In the genomic region with DNA sequence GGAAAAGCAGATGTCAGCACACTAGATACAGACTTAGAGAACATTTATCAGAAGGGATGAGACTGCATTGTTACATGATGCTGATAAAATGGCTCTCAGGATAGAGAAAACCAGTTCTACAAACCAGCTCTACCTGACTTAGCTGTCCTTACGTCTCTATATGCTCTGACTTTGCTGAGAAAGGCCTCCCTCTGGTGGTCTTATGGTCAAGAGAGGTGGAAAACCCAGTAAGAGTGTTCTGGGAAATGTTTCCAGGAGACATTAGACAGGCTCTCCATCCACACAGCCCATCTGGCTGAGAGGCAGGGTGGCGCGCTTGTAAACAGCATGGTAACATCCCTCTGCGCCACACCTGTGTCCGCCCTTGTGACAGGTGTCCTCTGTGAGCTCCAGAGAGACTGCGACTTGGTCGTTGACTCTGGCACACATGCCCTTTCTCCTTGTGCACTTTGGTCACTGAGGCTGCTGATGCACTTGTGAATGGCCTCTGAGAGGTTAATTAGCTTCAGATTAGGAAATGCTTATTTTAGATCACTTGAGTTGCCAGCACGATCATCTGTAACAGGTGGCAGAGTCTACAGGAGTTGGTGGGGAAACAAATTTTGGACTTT, we compare ENCODE assay signal across 39 mouse cellular contexts. TPM values are rescaled to one million over a fixed set of nuclear protein-coding genes. Genes with fewer than 3 reads are reported as not detected.
DNase-seq lines count a peak whose midpoint lies in the region; ATAC-seq and TF ChIP-seq lines count a peak whose summit lies in the region.
"Had no signal": no experiment of that assay in that cellular context is flagged by ENCODE, and none has a peak within 500 bp of the region (broad histone marks: within the 10 kb centered on the region; RNA-seq: fewer than 3 reads in every experiment).

No protein-coding gene starts in this region.

- no peak overlapping the region for H3K4me3 ChIP-seq in forebrain, postnatal 0 days (ENCODE audit: low read depth, low read length)
- no peak overlapping the region for H3K4me3 ChIP-seq in forebrain, embryonic 15.5 days
- H3K4me3 ChIP-seq in midbrain, postnatal 0 days (ENCODE audit: low read depth, low read length) = no peak overlapping the region
- no peak overlapping the region for H3K4me3 ChIP-seq in midbrain, embryonic 11.5 days (ENCODE audit: low read depth, low read length)
- no peak overlapping the region for H3K4me3 ChIP-seq in intestine, postnatal 0 days (ENCODE audit: low read depth, low read length)
- H3K4me3 ChIP-seq: embryonic facial prominence, embryonic 13.5 days; forebrain, embryonic 10.5 days; limb, embryonic 13.5 days; liver, embryonic 13.5 days; megakaryocyte, embryonic 14.5 days; midbrain, embryonic 13.5 days; neural tube, embryonic 15.5 days had no signal

- no peaks in the 10 kb centered on the region for H3K27me3 ChIP-seq in forebrain, postnatal 0 days (ENCODE audit: insufficient read depth, low read length)
- no peaks in the 10 kb centered on the region for H3K27me3 ChIP-seq in forebrain, embryonic 15.5 days
- H3K27me3 ChIP-seq in midbrain, postnatal 0 days (ENCODE audit: insufficient read depth, low read length) = no peaks in the 10 kb centered on the region
- no peaks in the 10 kb centered on the region for H3K27me3 ChIP-seq in midbrain, embryonic 11.5 days (ENCODE audit: control insufficient read depth, insufficient read depth, low read length)
- no peaks in the 10 kb centered on the region for H3K27me3 ChIP-seq in intestine, postnatal 0 days (replicated peaks; ENCODE audit: control insufficient read depth, insufficient read depth, low read length)
- H3K27me3 ChIP-seq: embryonic facial prominence, embryonic 13.5 days; limb, embryonic 13.5 days; liver, embryonic 13.5 days; midbrain, embryonic 13.5 days; neural tube, embryonic 15.5 days had no signal

- ATAC-seq in forebrain, postnatal 0 days = no peak
- no peak for ATAC-seq in forebrain, embryonic 15.5 days (replicated peaks)
- no peak for ATAC-seq in midbrain, postnatal 0 days (ENCODE audit: low FRiP score)
- ATAC-seq in midbrain, embryonic 11.5 days (ENCODE audit: low FRiP score) = no peak
- peak; percentile 82 for ATAC-seq in intestine, postnatal 0 days
- ATAC-seq: inflammation-experienced regulatory T-cells, adult 6 months; lung, postnatal 0 days; midbrain, embryonic 13.5 days had no signal

- H3K4me1 ChIP-seq in forebrain, postnatal 0 days (ENCODE audit: insufficient read depth) = no peaks in the 10 kb centered on the region
- H3K4me1 ChIP-seq in forebrain, embryonic 15.5 days = no peaks in the 10 kb centered on the region
- H3K4me1 ChIP-seq in midbrain, postnatal 0 days (ENCODE audit: insufficient read depth, low read length) = no peaks in the 10 kb centered on the region
- H3K4me1 ChIP-seq in midbrain, embryonic 11.5 days (ENCODE audit: control insufficient read depth, insufficient read depth, low read length) = no peaks in the 10 kb centered on the region
- peaks cover 9% of the 10 kb centered on the region; the same call in 1 of the 2 replicates for H3K4me1 ChIP-seq in intestine, postnatal 0 days (replicated peaks; ENCODE audit: control insufficient read depth, insufficient read depth, low read length)
- H3K4me1 ChIP-seq: embryonic facial prominence, embryonic 13.5 days; forebrain, embryonic 10.5 days; limb, embryonic 13.5 days; liver, embryonic 13.5 days; megakaryocyte, embryonic 14.5 days; midbrain, embryonic 13.5 days; neural tube, embryonic 15.5 days had no signal

- H3K4me2 ChIP-seq in forebrain, postnatal 0 days (ENCODE audit: low read depth) = no peak overlapping the region
- no peak overlapping the region for H3K4me2 ChIP-seq in forebrain, embryonic 15.5 days (replicated peaks)
- H3K4me2 ChIP-seq in midbrain, postnatal 0 days (ENCODE audit: low read depth, low read length, poor library complexity, severe bottlenecking) = no peak overlapping the region
- H3K4me2 ChIP-seq in midbrain, embryonic 11.5 days = no peak overlapping the region
- peak overlapping the region; percentile 37 for H3K4me2 ChIP-seq in intestine, postnatal 0 days (replicated peaks; ENCODE audit: low read depth)
- H3K4me2 ChIP-seq: embryonic facial prominence, embryonic 13.5 days; heart, embryonic 11.5 days; hindbrain, embryonic 14.5 days; limb, embryonic 13.5 days; liver, embryonic 13.5 days; midbrain, embryonic 13.5 days; neural tube, embryonic 15.5 days had no signal

- no peaks in the 10 kb centered on the region for H3K9me3 ChIP-seq in forebrain, postnatal 0 days (ENCODE audit: low read length)
- no peaks in the 10 kb centered on the region for H3K9me3 ChIP-seq in forebrain, embryonic 15.5 days
- H3K9me3 ChIP-seq in midbrain, postnatal 0 days (ENCODE audit: low read length) = no peaks in the 10 kb centered on the region
- H3K9me3 ChIP-seq in midbrain, embryonic 11.5 days (ENCODE audit: control insufficient read depth, low read length) = no peaks in the 10 kb centered on the region
- no peaks in the 10 kb centered on the region for H3K9me3 ChIP-seq in intestine, postnatal 0 days (ENCODE audit: control insufficient read depth)
- H3K9me3 ChIP-seq: embryonic facial prominence, embryonic 13.5 days; forebrain, embryonic 10.5 days; limb, embryonic 13.5 days; liver, embryonic 13.5 days; megakaryocyte, embryonic 14.5 days; midbrain, embryonic 13.5 days; neural tube, embryonic 15.5 days had no signal

- H3K9ac ChIP-seq in forebrain, postnatal 0 days = no peak overlapping the region
- no peak overlapping the region for H3K9ac ChIP-seq in forebrain, embryonic 15.5 days (replicated peaks)
- H3K9ac ChIP-seq in midbrain, postnatal 0 days (replicated peaks; ENCODE audit: low read length, poor library complexity, severe bottlenecking) = no peak overlapping the region
- no peak overlapping the region for H3K9ac ChIP-seq in midbrain, embryonic 11.5 days (ENCODE audit: low read length)
- H3K9ac ChIP-seq in intestine, postnatal 0 days (ENCODE audit: low read depth, low read length) = no peak overlapping the region
- H3K9ac ChIP-seq: embryonic facial prominence, embryonic 13.5 days; hindbrain, embryonic 14.5 days; limb, embryonic 13.5 days; liver, embryonic 13.5 days; midbrain, embryonic 13.5 days; neural tube, embryonic 15.5 days had no signal

- TF ChIP-seq CTCF in forebrain, postnatal 0 days (IDR thresholded peaks at IDR 0.05; ENCODE audit: low read depth) = 0 out of 2 replicates have a peak, but pooled peaks have one; percentile 14
- peak; percentile 33 for TF ChIP-seq CTCF in midbrain, postnatal 0 days (IDR thresholded peaks at IDR 0.05)
- TF ChIP-seq CTCF in intestine, postnatal 0 days (IDR thresholded peaks at IDR 0.05; ENCODE audit: low read depth) = peak; percentile 66

- DNase-seq in forebrain, postnatal 0 days = no peak
- DNase-seq in midbrain, postnatal 0 days (ENCODE audit: low spot score) = no peak
- no peak for DNase-seq in midbrain, embryonic 11.5 days (ENCODE audit: low spot score, missing footprints)
- no peak for DNase-seq in cerebellum, postnatal 14 days
- DNase-seq in embryo, embryonic 11 days = no peak
- no peak for DNase-seq in adrenal gland, postnatal 36 days
- DNase-seq: adrenal gland, postnatal 10 days; cerebellum, adult 11 months; cerebellum, adult 9-10 months; gastrocnemius, postnatal 14 days; heart, postnatal 4 days; kidney, adult 9 months; kidney, postnatal 14 days; liver, embryonic 13.5 days; lung, adult 18-20 months; lung, postnatal 4 days; right cerebral cortex, postnatal 25 days; spleen, adult 18-20 months; thymus, adult 2 months; thymus, postnatal 36 days had no signal

- no peaks in the 10 kb centered on the region for H3K36me3 ChIP-seq in forebrain, postnatal 0 days (ENCODE audit: insufficient read depth)
- no peaks in the 10 kb centered on the region for H3K36me3 ChIP-seq in forebrain, embryonic 15.5 days
- no peaks in the 10 kb centered on the region for H3K36me3 ChIP-seq in midbrain, postnatal 0 days (ENCODE audit: insufficient read depth, low read length)
- no peaks in the 10 kb centered on the region for H3K36me3 ChIP-seq in midbrain, embryonic 11.5 days (ENCODE audit: control insufficient read depth, insufficient read depth, low read length)
- no peaks in the 10 kb centered on the region for H3K36me3 ChIP-seq in intestine, postnatal 0 days (ENCODE audit: control insufficient read depth, insufficient read depth)
- H3K36me3 ChIP-seq: embryonic facial prominence, embryonic 13.5 days; forebrain, embryonic 10.5 days; limb, embryonic 13.5 days; liver, embryonic 13.5 days; midbrain, embryonic 13.5 days; neural tube, embryonic 15.5 days had no signal

- H3K27ac ChIP-seq in forebrain, postnatal 0 days (ENCODE audit: low read depth, low read length) = no peak overlapping the region
- no peak overlapping the region for H3K27ac ChIP-seq in forebrain, embryonic 15.5 days (replicated peaks)
- H3K27ac ChIP-seq in midbrain, postnatal 0 days (ENCODE audit: low read depth, low read length) = no peak overlapping the region
- H3K27ac ChIP-seq in midbrain, embryonic 11.5 days (ENCODE audit: low read depth, low read length) = no peak overlapping the region
- peak overlapping the region; percentile 76; the same call in 1 of the 2 replicates for H3K27ac ChIP-seq in intestine, postnatal 0 days (ENCODE audit: low read depth, low read length)
- H3K27ac ChIP-seq: embryonic facial prominence, embryonic 13.5 days; forebrain, embryonic 10.5 days; hindbrain, embryonic 14.5 days; limb, embryonic 13.5 days; liver, embryonic 13.5 days; midbrain, embryonic 13.5 days; neural tube, embryonic 15.5 days had no signal

- WGBS in forebrain, postnatal 0 days = 91% methylated on average over 8 of the region's 8 CpGs
- WGBS in forebrain, embryonic 15.5 days = 89% methylated on average over 8 of the region's 8 CpGs
- 92% methylated on average over 8 of the region's 8 CpGs for WGBS in midbrain, postnatal 0 days
- WGBS in midbrain, embryonic 11.5 days = 90% methylated on average over 8 of the region's 8 CpGs
- 35% methylated on average over 8 of the region's 8 CpGs for WGBS in intestine, postnatal 0 days

RNA-seq across cellular contexts. Expression of a gene that starts 16.1 kb away (rescaled TPM):
- not detected in 2 replicates for total RNA-seq in forebrain, postnatal 0 days (2014; rRNA removed)
- polyA plus RNA-seq in forebrain, postnatal 0 days (2015; fragmentation: Nextera tagmentation; extraction: Ambion mirVana) = not detected in 2 replicates
- not detected in 2 replicates for polyA plus RNA-seq in forebrain, embryonic 15.5 days (2015; fragmentation: Nextera tagmentation; extraction: Ambion mirVana)
- total RNA-seq in midbrain, postnatal 0 days (2014; rRNA removed) = not detected in 2 replicates
- not detected in 2 replicates for polyA plus RNA-seq in midbrain, postnatal 0 days (2015; fragmentation: Nextera tagmentation; extraction: Ambion mirVana)
- polyA plus RNA-seq in midbrain, embryonic 11.5 days (2014; fragmentation: Nextera tagmentation; extraction: Ambion mirVana) = not detected in 2 replicates
- polyA plus RNA-seq in intestine, postnatal 0 days (2015; fragmentation: Nextera tagmentation; extraction: Ambion mirVana) = 14,903 and 15,973 TPM in 2 replicates
- not detected for total RNA-seq in adrenal gland, postnatal 36 days (2021)
- total RNA-seq: gastrocnemius, postnatal 14 days; granulocyte monocyte progenitor cell, adult 5-6 weeks; heart, postnatal 4 days; layer of hippocampus, adult 8-10 months; layer of hippocampus, postnatal 25 days; left cerebral cortex, adult 8-10 months; left cerebral cortex, postnatal 36 days; monocyte, adult 5-6 weeks had no signal
- polyA plus RNA-seq: embryonic facial prominence, embryonic 13.5 days; forebrain, embryonic 10.5 days; hindbrain, embryonic 14.5 days; inflammation-experienced regulatory T-cells, adult 6 months; midbrain, embryonic 13.5 days; neural tube, embryonic 15.5 days had no signal

RNA-seq across cellular contexts. Expression of a gene that starts 40.4 kb away (rescaled TPM):
- not detected in 2 replicates for total RNA-seq in forebrain, postnatal 0 days (2014; rRNA removed)
- polyA plus RNA-seq in forebrain, postnatal 0 days (2015; fragmentation: Nextera tagmentation; extraction: Ambion mirVana) = not detected in 2 replicates
- not detected in 2 replicates for polyA plus RNA-seq in forebrain, embryonic 15.5 days (2015; fragmentation: Nextera tagmentation; extraction: Ambion mirVana)
- not detected in 2 replicates for total RNA-seq in midbrain, postnatal 0 days (2014; rRNA removed)
- not detected in 2 replicates for polyA plus RNA-seq in midbrain, postnatal 0 days (2015; fragmentation: Nextera tagmentation; extraction: Ambion mirVana)
- not detected in 2 replicates for polyA plus RNA-seq in midbrain, embryonic 11.5 days (2014; fragmentation: Nextera tagmentation; extraction: Ambion mirVana)
- polyA plus RNA-seq in intestine, postnatal 0 days (2015; fragmentation: Nextera tagmentation; extraction: Ambion mirVana) = not detected in 2 replicates
- not detected for total RNA-seq in adrenal gland, postnatal 36 days (2021)
- total RNA-seq: adrenal gland, postnatal 10 days; gastrocnemius, postnatal 14 days; granulocyte monocyte progenitor cell, adult 5-6 weeks; heart, postnatal 4 days; layer of hippocampus, adult 8-10 months; layer of hippocampus, postnatal 25 days; left cerebral cortex, adult 8-10 months; left cerebral cortex, postnatal 36 days; monocyte, adult 5-6 weeks had no signal
- polyA plus RNA-seq: embryonic facial prominence, embryonic 13.5 days; forebrain, embryonic 10.5 days; heart, embryonic 11.5 days; heart, embryonic 16.5 days; hindbrain, embryonic 14.5 days; inflammation-experienced regulatory T-cells, adult 6 months; limb, embryonic 13.5 days; liver, embryonic 13.5 days; lung, postnatal 0 days; midbrain, embryonic 13.5 days; neural tube, embryonic 15.5 days; thymus, adult 2 months had no signal

RNA-seq across cellular contexts. Expression of a gene that starts 45.2 kb away (rescaled TPM):
- 27.4 and 33.2 TPM in 2 replicates for total RNA-seq in forebrain, postnatal 0 days (2014; rRNA removed)
- 94.9 and 109 TPM in 2 replicates for polyA plus RNA-seq in forebrain, postnatal 0 days (2015; fragmentation: Nextera tagmentation; extraction: Ambion mirVana)
- 90.1 and 95.4 TPM in 2 replicates for polyA plus RNA-seq in forebrain, embryonic 15.5 days (2015; fragmentation: Nextera tagmentation; extraction: Ambion mirVana)
- total RNA-seq in midbrain, postnatal 0 days (2014; rRNA removed) = 21.9 and 32.3 TPM in 2 replicates
- 90.8 and 94.5 TPM in 2 replicates for polyA plus RNA-seq in midbrain, postnatal 0 days (2015; fragmentation: Nextera tagmentation; extraction: Ambion mirVana)
- 95.8 and 97.9 TPM in 2 replicates for polyA plus RNA-seq in midbrain, embryonic 11.5 days (2014; fragmentation: Nextera tagmentation; extraction: Ambion mirVana)
- polyA plus RNA-seq in intestine, postnatal 0 days (2015; fragmentation: Nextera tagmentation; extraction: Ambion mirVana) = 222 and 229 TPM in 2 replicates
- 10 to 100 TPM; 53.3 to 58.0 TPM for total RNA-seq in adrenal gland, postnatal 36 days (2021)

Comparison
In these comparisons a context has a peak if more than half of its experiments do, and no peak if none do; other contexts are left out.
1. CTCF ChIP-seq: peak in every context shown above with its lines; median percentile 66 in intestine, postnatal 0 days; 33 in midbrain, postnatal 0 days; 14 in forebrain, postnatal 0 days.
2. RNA of a gene that starts 16.1 kb away (polyA plus RNA-seq): 14,903 to 15,973 TPM in intestine, postnatal 0 days; not detected in forebrain, postnatal 0 days, not detected in forebrain, embryonic 15.5 days, not detected in midbrain, postnatal 0 days and not detected in midbrain, embryonic 11.5 days; every median in the first group is over 1,000 times any median in the second.